Mouse (Mus musculus) stomach, postnatal 0 days (tissue): ENCODE results near the gene Kcnq4. TPM values are rescaled to one million over a fixed set of nuclear protein-coding genes. Genes with fewer than 3 reads are reported as not detected.

Experiments
- ATAC-seq: fragments of 200-750 bp; cut with Nextera tagmentation; 2 replicates; pipeline ENCODE4 v1.8.0; 2017; ENCODE audit not compliant: low FRiP score, low TSS enrichment
- DNase-seq: peaks from one replicate; pipeline ENCODE4 v3.0.0-alpha.2; 2016; ENCODE audit warnings: low spot score
- H3K27ac ChIP-seq: fragments of 300-500 bp; sonication (generic); replicated peaks from 2 replicates; pipeline ENCODE4 v1.5.1; 2014; ENCODE audit warnings: mild to moderate bottlenecking, control low read depth
- H3K27me3 ChIP-seq: fragments of 300-500 bp; sonication (generic); 2 replicates; pipeline ENCODE4 v1.6.1; 2014; ENCODE audit warnings: low read length; ENCODE audit not compliant: control insufficient read depth, insufficient read depth
- H3K36me3 ChIP-seq: fragments of 300-500 bp; sonication (generic); 2 replicates; pipeline ENCODE4 v1.6.1; 2014; ENCODE audit warnings: low read length, mixed read lengths; ENCODE audit not compliant: control insufficient read depth, insufficient read depth
- H3K4me1 ChIP-seq: fragments of 300-500 bp; sonication (generic); replicated peaks from 2 replicates; pipeline ENCODE4 v1.6.1; 2014; ENCODE audit warnings: antibody characterized with exemption; ENCODE audit not compliant: control insufficient read depth, insufficient read depth
- H3K4me2 ChIP-seq: fragments of 300-500 bp; sonication (generic); replicated peaks from 2 replicates; pipeline ENCODE4 v1.6.1; 2014; ENCODE audit warnings: low read depth, mild to moderate bottlenecking, control low read depth, moderate library complexity
- H3K4me3 ChIP-seq: fragments of 300-500 bp; sonication (generic); 2 replicates; pipeline ENCODE4 v1.5.1; 2014; ENCODE audit warnings: low read depth, low read length, control low read depth
- H3K9ac ChIP-seq: fragments of 300-500 bp; sonication (generic); 2 replicates; pipeline ENCODE4 v1.6.1; 2014; ENCODE audit warnings: mild to moderate bottlenecking, low read length, control low read depth, mixed read lengths
- H3K9me3 ChIP-seq: fragments of 300-500 bp; sonication (generic); 2 replicates; pipeline ENCODE4 v1.6.1; 2016; ENCODE audit warnings: low read length; ENCODE audit not compliant: control insufficient read depth
- CTCF ChIP-seq: IDR thresholded peaks from 2 replicates; pipeline ENCODE4 v1.5.1; 2016; ENCODE audit warnings: antibody characterized with exemption, low read depth, mild to moderate bottlenecking, moderate library complexity
- EP300 ChIP-seq: optimal IDR thresholded peaks from 2 replicates; pipeline ENCODE3; 2016; ENCODE audit warnings: antibody characterized with exemption
- WGBS: fragments of 180-500 bp; shearing (Covaris S2); extraction: QIAGEN DNeasy Blood & Tissue Kit; methylation state at CpG from one replicate; pipeline ENCODE4 v1.1.7; 2014; 5-methylcytosine and 5-hydroxymethylcytosine counted together
- polyA plus RNA-seq: library from polyadenylated mRNA; unstranded; fragments of >200 nt; fragmentation: Nextera tagmentation; extraction: Ambion mirVana; gene quantifications from 2 replicates; pipeline ENCODE4 v1.2.1, GENCODE M21; 2015

The Kcnq4 gene
- polyA plus RNA-seq, 1 experiment from 2014 or later = 2.2 TPM

- ATAC-seq = peak; percentile 53
Observed at GRCm38 (mm10) chr4:120667045-120667501, 81.3 kb downstream of the Kcnq4 start.

GRCm38 (mm10) chr4:120666358-120667024 lies 81.9 kb downstream of the Kcnq4 start, which contains the start of gene Cited4:
Gene Cited4 (plus strand): TSS chr4:120666572.
- ATAC-seq = peak; percentile 93

More at GRCm38 (mm10) chr4:120667045-120667501, 81.3 kb downstream of the Kcnq4 start:
- Histone ChIP-seq H3K36me3 (no peaks in the 10 kb centered on the region), H3K4me3 (peak overlapping the region; percentile 59), H3K9me3 (no peaks in the 10 kb centered on the region), H3K27me3 (no peaks in the 10 kb centered on the region), H3K9ac (peak overlapping the region; percentile 71), H3K4me1 (no peaks in the 10 kb centered on the region), H3K27ac (peak overlapping the region; percentile 79), H3K4me2 (peak overlapping the region; percentile 100)
- DNase-seq = peak; percentile 72
- TF ChIP-seq EP300 (no peak), CTCF (no peak)
- WGBS = under 1% methylated on average over 49 of the region's 50 CpGs

GRCm38 (mm10) chr4:120665782-120666181 lies 82.6 kb downstream of the Kcnq4 start:
- Histone ChIP-seq H3K9ac (no peak overlapping the region), H3K4me2 (no peak overlapping the region; the same call in 1 of the 2 replicates), H3K36me3 (no peaks in the 10 kb centered on the region), H3K9me3 (no peaks in the 10 kb centered on the region), H3K27ac (0 out of 2 replicates have a peak overlapping the region, but pooled peaks have one; percentile 30), H3K4me1 (no peaks in the 10 kb centered on the region), H3K4me3 (no peak overlapping the region), H3K27me3 (no peaks in the 10 kb centered on the region)
- DNase-seq (no peak), ATAC-seq (no peak)
- WGBS = 63% methylated on average over 7 of the region's 7 CpGs
- TF ChIP-seq EP300 (no peak), CTCF (no peak)

More at GRCm38 (mm10) chr4:120666358-120667024, 81.9 kb downstream of the Kcnq4 start, which contains the start of gene Cited4:
- H3K27me3 ChIP-seq = no peaks in the 10 kb centered on the region
- no peaks in the 10 kb centered on the region for H3K9me3 ChIP-seq
- peak within 1 kb of the TSS; percentile 71 for H3K9ac ChIP-seq
- H3K4me3 ChIP-seq = peak within 1 kb of the TSS; percentile 59
- no peaks in the 10 kb centered on the region for H3K4me1 ChIP-seq
- H3K27ac ChIP-seq = peak within 1 kb of the TSS; percentile 79
- peak within 1 kb of the TSS; percentile 100 for H3K4me2 ChIP-seq
- under 1% methylated on average over 50 of the region's 50 CpGs for WGBS
- peak; percentile 98 for DNase-seq
- no peak for TF ChIP-seq CTCF
- TF ChIP-seq EP300 = no peak
- no peaks in the 10 kb centered on the region for H3K36me3 ChIP-seq

GRCm38 (mm10) chr4:120665144-120665700 lies 83.2 kb downstream of the Kcnq4 start:
- 47% methylated on average over 4 of the region's 4 CpGs for WGBS

GRCm38 (mm10) chr4:120664601-120665000 lies 83.8 kb downstream of the Kcnq4 start:
- Histone ChIP-seq H3K4me3 (no peak overlapping the region), H3K9ac (no peak overlapping the region), H3K27ac (no peak overlapping the region), H3K27me3 (no peaks in the 10 kb centered on the region), H3K9me3 (no peaks in the 10 kb centered on the region), H3K4me1 (no peaks in the 10 kb centered on the region), H3K4me2 (no peak overlapping the region), H3K36me3 (no peaks in the 10 kb centered on the region)
- TF ChIP-seq CTCF = no peak
- TF ChIP-seq EP300 = no peak
- ATAC-seq = no peak
- DNase-seq = no peak
- WGBS = 77% methylated on average over 2 of the region's 2 CpGs

More at GRCm38 (mm10) chr4:120665144-120665700, 83.2 kb downstream of the Kcnq4 start:
- H3K27me3 ChIP-seq = no peaks in the 10 kb centered on the region
- no peak overlapping the region for H3K27ac ChIP-seq
- H3K36me3 ChIP-seq = no peaks in the 10 kb centered on the region
- no peak overlapping the region for H3K4me2 ChIP-seq
- H3K9me3 ChIP-seq = no peaks in the 10 kb centered on the region
- no peak overlapping the region for H3K4me3 ChIP-seq
- TF ChIP-seq EP300 = no peak
- H3K9ac ChIP-seq = no peak overlapping the region
- no peak for ATAC-seq
- H3K4me1 ChIP-seq = no peaks in the 10 kb centered on the region
- no peak for DNase-seq

- TF ChIP-seq CTCF (no peak), EP300 (no peak)
Observed at GRCm38 (mm10) chr4:120660485-120660884, 87.9 kb downstream of the Kcnq4 start.

More at GRCm38 (mm10) chr4:120660485-120660884, 87.9 kb downstream of the Kcnq4 start:
- Histone ChIP-seq H3K27ac (no peak overlapping the region), H3K4me3 (no peak overlapping the region), H3K4me2 (no peak overlapping the region), H3K27me3 (no peaks in the 10 kb centered on the region), H3K4me1 (no peaks in the 10 kb centered on the region), H3K36me3 (no peaks in the 10 kb centered on the region), H3K9me3 (no peaks in the 10 kb centered on the region), H3K9ac (no peak overlapping the region)
- DNase-seq (no peak), ATAC-seq (no peak)
- 68% methylated on average over 4 of the region's 4 CpGs for WGBS
